Mouse (Mus musculus) liver, embryonic 14.5 days (tissue): ENCODE results near the gene Cdh23. TPM values are rescaled to one million over a fixed set of nuclear protein-coding genes. Genes with fewer than 3 reads are reported as not detected.

Experiments used
- ATAC-seq: fragments of 200-750 bp; cut with Nextera tagmentation; 2 replicates; pipeline ENCODE4 v1.8.0; 2017; ENCODE audit warnings: moderate number of reproducible peaks, mild to moderate bottlenecking, moderate library complexity; ENCODE audit not compliant: insufficient read depth
- DNase-seq, 3 experiments: peaks; one replicate each; pipeline ENCODE4 v3.0.0-alpha.2; 2012 to 2013; ENCODE audit warnings: low read depth in 3 of 3, low spot score in 3 of 3
- H3K27ac ChIP-seq: fragments of 300-500 bp; sonication (generic); 2 replicates; pipeline ENCODE4 v1.5.1; 2014; ENCODE audit warnings: moderate library complexity, mild to moderate bottlenecking, control low read depth, inconsistent platforms
- H3K27me3 ChIP-seq: fragments of 300-500 bp; sonication (generic); 2 replicates; pipeline ENCODE4 v1.6.1; 2014; ENCODE audit warnings: mild to moderate bottlenecking, low read length, moderate library complexity; ENCODE audit not compliant: control insufficient read depth, insufficient read depth
- H3K36me3 ChIP-seq: fragments of 300-500 bp; sonication (generic); replicated peaks from 2 replicates; pipeline ENCODE4 v1.6.1; 2014; ENCODE audit warnings: low read depth; ENCODE audit not compliant: control insufficient read depth, insufficient read depth
- H3K4me1 ChIP-seq, 2 experiments: fragments of 200-500 bp in 1 of 2; fragments of 300-500 bp in 1 of 2; sonication (generic) in 1 of 2; replicated peaks; 2 replicates each; pipeline ENCODE4 v1.6.1; 2012 to 2014; ENCODE audit warnings: antibody characterized with exemption in 1 of 2, inconsistent platforms in 1 of 2, low read length in 1 of 2; ENCODE audit not compliant: control insufficient read depth in 2 of 2, insufficient read depth in 2 of 2
- H3K4me2 ChIP-seq: fragments of 300-500 bp; sonication (generic); 2 replicates; pipeline ENCODE4 v1.6.1; 2014; ENCODE audit warnings: low read depth, mild to moderate bottlenecking, control low read depth, moderate library complexity
- H3K4me3 ChIP-seq, 2 experiments: fragments of 200-500 bp in 1 of 2; fragments of 300-500 bp in 1 of 2; sonication (generic) in 1 of 2; 2 replicates each; pipeline ENCODE4 v1.5.1; 2012 to 2014; ENCODE audit warnings: low read depth in 2 of 2, low read length in 2 of 2, mild to moderate bottlenecking in 2 of 2, control low read depth in 1 of 2, inconsistent platforms in 1 of 2, moderate library complexity in 1 of 2; ENCODE audit not compliant: insufficient read depth in 1 of 2
- H3K9ac ChIP-seq: fragments of 300-500 bp; sonication (generic); replicated peaks from 2 replicates; pipeline ENCODE4 v1.6.1; 2014; ENCODE audit warnings: mild to moderate bottlenecking, control low read depth, moderate library complexity
- H3K9me3 ChIP-seq: fragments of 300-500 bp; sonication (generic); 2 replicates; pipeline ENCODE4 v1.6.1; 2016; ENCODE audit warnings: low read length, mixed read lengths; ENCODE audit not compliant: control insufficient read depth
- CTCF ChIP-seq: IDR thresholded peaks from 2 replicates; pipeline ENCODE4 v1.5.1; 2016; ENCODE audit warnings: antibody characterized with exemption, low read depth, control low read depth
- EP300 ChIP-seq: IDR thresholded peaks from 2 replicates; pipeline ENCODE4 v1.6.1; 2016; ENCODE audit warnings: antibody characterized with exemption, low read depth
- WGBS: fragments of 180-500 bp; shearing (Covaris S2); extraction: QIAGEN DNeasy Blood & Tissue Kit; methylation state at CpG from one replicate; pipeline ENCODE4 v1.1.7; 2014; ENCODE audit not compliant: insufficient replicate concordance; 5-methylcytosine and 5-hydroxymethylcytosine counted together
- polyA plus RNA-seq, 2 experiments: library from polyadenylated mRNA; depleted of rRNA in 1 of 2; stranded (reverse) in 1 of 2; unstranded in 1 of 2; fragments of >200 nt; fragmentation: Nextera tagmentation in 1 of 2; extraction: Ambion mirVana in 1 of 2; gene quantifications; 2 replicates each; pipeline versions ENCODE4 v1.2.1 to v1.2.3; 2012 to 2014

The Cdh23 gene
- polyA plus RNA-seq, 2 experiments, result 0.02 TPM; not detected in 1

- 62% methylated on average over 8 of the region's 8 CpGs for WGBS
- Histone ChIP-seq H3K36me3 (no peaks in the 10 kb centered on the region), H3K4me1 (peaks cover 0 to 11% of the 10 kb centered on the region in 2 experiments; a peak in 2 of 4 replicates), H3K27ac (no peak overlapping the region), H3K27me3 (no peaks in the 10 kb centered on the region), H3K4me3 (no peak overlapping the region), H3K9ac (no peak overlapping the region), H3K9me3 (no peaks in the 10 kb centered on the region), H3K4me2 (no peak overlapping the region)
- ATAC-seq, result no peak
- no peak for DNase-seq
- no peak for TF ChIP-seq CTCF
- TF ChIP-seq EP300, result no peak
These were observed 37.2 kb upstream of the Cdh23 start for GRCm38 (mm10) chr10:60733471-60733870.

- TF ChIP-seq EP300, result no peak
- TF ChIP-seq CTCF, result no peak
- no peaks in the 10 kb centered on the region for H3K36me3 ChIP-seq
- no peak overlapping the region for H3K27ac ChIP-seq
- ATAC-seq, result no peak
- no peak overlapping the region for H3K9ac ChIP-seq
- H3K4me3 ChIP-seq, result no peak overlapping the region
- peaks cover 0 to 11% of the 10 kb centered on the region in 2 experiments; a peak in 2 of 4 replicates for H3K4me1 ChIP-seq
- DNase-seq, result no peak
- H3K9me3 ChIP-seq, result no peaks in the 10 kb centered on the region
- WGBS, result 39% methylated on average over 2 of the region's 2 CpGs
- H3K4me2 ChIP-seq, result no peak overlapping the region
- H3K27me3 ChIP-seq, result no peaks in the 10 kb centered on the region
These were observed 36.1 kb upstream of the Cdh23 start for GRCm38 (mm10) chr10:60732397-60732861.

- Histone ChIP-seq H3K27me3 (no peaks in the 10 kb centered on the region), H3K36me3 (no peaks in the 10 kb centered on the region), H3K4me3 (no peak overlapping the region), H3K4me1 (peaks cover 0 to 11% of the 10 kb centered on the region in 2 experiments; a peak in 2 of 4 replicates), H3K9me3 (no peaks in the 10 kb centered on the region), H3K9ac (no peak overlapping the region), H3K27ac (no peak overlapping the region), H3K4me2 (no peak overlapping the region)
- WGBS, result 46% methylated on average over 5 of the region's 5 CpGs
- DNase-seq (no peak), ATAC-seq (no peak)
- TF ChIP-seq CTCF (no peak), EP300 (no peak)
These were observed 35.5 kb upstream of the Cdh23 start for GRCm38 (mm10) chr10:60731742-60732141.

DNA sequence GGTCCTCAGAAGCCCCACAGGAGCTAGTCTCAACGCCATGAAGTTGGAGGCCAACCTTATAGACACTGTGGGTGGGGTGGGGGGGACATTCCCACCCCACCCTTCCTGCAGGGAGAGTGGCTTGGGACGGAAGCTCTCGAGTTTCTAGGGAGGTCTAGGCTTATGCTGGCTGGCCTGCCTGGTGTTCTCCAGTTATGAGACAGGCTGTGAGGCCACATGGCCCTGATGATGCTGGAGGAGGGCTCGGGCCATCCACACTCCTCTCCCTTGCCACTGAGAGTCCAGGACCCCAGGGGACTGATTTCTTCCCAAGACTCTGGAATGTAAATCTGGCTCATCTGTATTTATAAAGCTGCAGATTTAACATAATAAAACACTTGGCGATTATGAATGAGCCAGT lies 31.0 kb upstream of the Cdh23 start:
- TF ChIP-seq EP300 (no peak), CTCF (no peak)
- H3K36me3 ChIP-seq, result no peaks in the 10 kb centered on the region
- WGBS, result 57% methylated on average over 5 of the region's 5 CpGs
- H3K9ac ChIP-seq, result no peak overlapping the region
- no peak overlapping the region for H3K4me2 ChIP-seq
- DNase-seq (no peak), ATAC-seq (no peak)
- no peak overlapping the region for H3K27ac ChIP-seq
- H3K4me3 ChIP-seq, result no peak overlapping the region
- no peaks in the 10 kb centered on the region for H3K27me3 ChIP-seq
- H3K4me1 ChIP-seq, result peaks cover 0 to 5% of the 10 kb centered on the region in 2 experiments; a peak in 1 of 4 replicates
- no peaks in the 10 kb centered on the region for H3K9me3 ChIP-seq

GRCm38 (mm10) chr10:60726896-60727295 lies 30.6 kb upstream of the Cdh23 start:
- no peak for TF ChIP-seq EP300
- no peak for TF ChIP-seq CTCF
- WGBS, result 70% methylated on average over 3 of the region's 3 CpGs
- Histone ChIP-seq H3K27me3 (no peaks in the 10 kb centered on the region), H3K36me3 (no peaks in the 10 kb centered on the region), H3K4me2 (no peak overlapping the region), H3K4me3 (no peak overlapping the region), H3K9ac (no peak overlapping the region), H3K27ac (no peak overlapping the region), H3K9me3 (no peaks in the 10 kb centered on the region), H3K4me1 (peaks cover 0 to 5% of the 10 kb centered on the region in 2 experiments; a peak in 1 of 4 replicates)
- DNase-seq, result no peak
- no peak for ATAC-seq
